Mouse (Mus musculus) stomach, postnatal 0 days (tissue): ENCODE measurements around the gene Chchd3.

Experiments used
- CTCF ChIP-seq: IDR thresholded peaks from 2 replicates; pipeline ENCODE4 v1.5.1; 2016; ENCODE audit warnings: antibody characterized with exemption, low read depth, mild to moderate bottlenecking, moderate library complexity
- EP300 ChIP-seq: optimal IDR thresholded peaks from 2 replicates; pipeline ENCODE3; 2016; ENCODE audit warnings: antibody characterized with exemption

DNA sequence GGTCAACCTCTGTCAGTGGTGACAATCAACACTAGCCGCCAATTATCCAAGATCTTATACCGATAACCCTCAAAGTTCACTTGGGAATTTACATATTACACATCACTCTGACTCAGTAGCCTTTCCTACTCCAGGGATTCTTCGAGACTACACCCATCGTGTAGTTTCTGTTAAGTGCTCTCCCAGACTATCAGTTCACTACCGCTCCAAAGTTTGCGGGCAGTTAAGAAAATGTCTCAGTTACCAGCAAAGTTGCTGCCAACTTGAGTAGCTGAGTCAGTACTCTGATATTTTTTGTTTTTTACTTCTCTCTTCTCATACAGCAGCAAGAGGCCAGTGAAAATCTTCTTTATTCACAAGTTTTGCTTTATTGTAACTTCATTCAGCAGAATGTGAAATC is 31.8 kb downstream of the Chchd3 start:
- no peak for TF ChIP-seq CTCF
- TF ChIP-seq EP300, result no peak
